Mouse (Mus musculus) cerebellum, adult 2 months (tissue): ENCODE measurements at regions not wholly inside any gene's neighbourhood (a gene's known extent, or its start where the extent isn't known, plus 50 kb on each side); places are given as distances from the start of the nearest gene placed in this dataset.

Experiments
- CTCF ChIP-seq: fragments of 200-500 bp; IDR thresholded peaks from 2 replicates; pipeline ENCODE4 v1.5.1; 2011; ENCODE audit warnings: low read depth, mild to moderate bottlenecking, control low read depth, low read length, moderate library complexity, borderline replicate concordance; ENCODE audit not compliant: insufficient read depth
- POLR2A ChIP-seq: fragments of 200-500 bp; IDR thresholded peaks from 2 replicates; pipeline ENCODE4 v1.6.1; 2011; ENCODE audit warnings: low read length, control low read depth, borderline replicate concordance; ENCODE audit not compliant: insufficient read depth

- no peak for TF ChIP-seq POLR2A
- no peak for TF ChIP-seq CTCF
Observed at GRCm38 (mm10) chr12:42250410-42250809, 764.2 kb upstream of the Lrrn3 start.
